Mouse (Mus musculus) testis, adult 2 months (tissue): Measurements from ENCODE around the gene Ubap1.

Experiments
- CTCF ChIP-seq: fragments of 200-500 bp; IDR thresholded peaks from 2 replicates; pipeline ENCODE4 v1.5.1; 2012; ENCODE audit warnings: low read depth, mild to moderate bottlenecking, inconsistent platforms, low read length, moderate library complexity; ENCODE audit not compliant: control insufficient read depth, insufficient read depth, insufficient replicate concordance
- POLR2A ChIP-seq: fragments of 200-500 bp; IDR thresholded peaks from 2 replicates; pipeline ENCODE4 v1.6.1; 2012; ENCODE audit warnings: low read depth, mild to moderate bottlenecking, inconsistent platforms, low read length, moderate library complexity; ENCODE audit not compliant: control insufficient read depth

DNA sequence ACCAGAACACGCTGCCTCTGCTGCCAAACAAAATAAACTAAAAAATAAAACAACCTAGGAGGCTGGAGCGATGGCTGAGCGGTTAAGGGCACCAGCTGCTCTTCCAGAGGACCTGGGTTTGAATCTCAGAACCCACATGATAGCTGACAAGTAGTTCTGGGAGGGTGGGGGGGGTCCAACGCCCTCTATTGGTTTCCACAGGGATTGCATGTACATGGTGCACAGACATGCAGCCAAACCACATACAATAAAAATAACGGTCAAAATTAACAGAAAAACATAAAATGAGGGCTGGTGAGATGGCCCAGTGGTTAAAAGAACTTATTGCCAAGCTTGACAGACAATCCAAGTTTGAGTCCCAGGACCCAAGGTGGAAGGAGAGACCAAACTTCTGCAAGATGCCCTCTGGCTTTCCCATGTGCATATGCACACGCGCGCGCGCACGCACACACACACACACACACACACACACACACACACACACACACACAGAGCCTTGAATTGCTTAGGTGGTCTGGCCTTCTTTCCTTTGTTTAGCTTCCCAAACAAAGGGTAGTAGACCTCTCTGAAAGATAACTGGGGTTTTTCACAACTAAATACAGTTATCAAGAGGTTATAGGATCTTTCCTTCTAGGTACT is 7.8 kb upstream of the Ubap1 start:
- TF ChIP-seq POLR2A = no peak
- 0 out of 2 replicates have a peak, but pooled peaks have one; percentile 2 for TF ChIP-seq CTCF
